Mouse (Mus musculus) cerebral cortex, adult 2 months (tissue): ENCODE results near the gene Sds.

Experiments
- WGBS: fragments of 180-500 bp; shearing (Covaris S2); methylation state at CpG from one replicate; pipeline ENCODE4 v1.1.7; 2018; 5-methylcytosine and 5-hydroxymethylcytosine counted together

Gene Sds

DNA sequence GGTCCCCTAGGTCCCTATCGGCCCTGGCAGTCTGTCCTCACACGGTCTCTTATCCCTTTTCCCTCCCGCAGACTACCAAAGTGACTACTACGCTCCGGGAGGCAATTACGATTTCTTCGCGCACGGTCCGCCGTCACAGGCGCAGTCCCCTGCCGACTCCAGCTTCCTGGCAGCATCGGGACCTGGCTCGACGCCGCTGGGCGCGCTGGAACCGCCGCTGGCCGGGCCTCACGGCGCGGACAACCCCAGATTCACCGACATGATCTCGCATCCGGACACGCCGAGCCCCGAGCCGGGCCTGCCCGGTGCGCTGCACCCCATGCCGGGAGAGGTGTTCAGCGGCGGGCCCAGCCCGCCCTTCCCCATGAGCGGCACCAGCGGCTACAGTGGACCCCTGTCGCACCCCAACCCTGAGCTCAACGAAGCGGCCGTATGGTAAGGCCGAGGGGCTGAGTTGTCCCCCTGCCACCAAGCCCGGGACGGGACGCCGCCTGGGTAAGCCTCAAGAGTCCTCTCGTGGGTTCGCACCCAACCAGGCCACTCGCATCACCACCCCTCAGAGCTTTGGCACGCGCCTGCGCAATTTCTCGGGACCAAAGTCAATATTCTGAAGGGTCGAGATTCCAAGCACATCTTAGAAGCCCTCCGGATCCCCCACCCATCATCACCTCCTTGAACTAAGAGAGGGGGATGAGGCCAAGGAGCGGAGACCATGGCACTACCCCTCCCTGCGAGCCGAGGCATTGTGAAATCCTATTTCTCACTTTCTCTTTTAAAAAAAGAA is 36.2 kb upstream of the Sds start:
- 11% methylated on average over 61 of the region's 61 CpGs for WGBS

DNA sequence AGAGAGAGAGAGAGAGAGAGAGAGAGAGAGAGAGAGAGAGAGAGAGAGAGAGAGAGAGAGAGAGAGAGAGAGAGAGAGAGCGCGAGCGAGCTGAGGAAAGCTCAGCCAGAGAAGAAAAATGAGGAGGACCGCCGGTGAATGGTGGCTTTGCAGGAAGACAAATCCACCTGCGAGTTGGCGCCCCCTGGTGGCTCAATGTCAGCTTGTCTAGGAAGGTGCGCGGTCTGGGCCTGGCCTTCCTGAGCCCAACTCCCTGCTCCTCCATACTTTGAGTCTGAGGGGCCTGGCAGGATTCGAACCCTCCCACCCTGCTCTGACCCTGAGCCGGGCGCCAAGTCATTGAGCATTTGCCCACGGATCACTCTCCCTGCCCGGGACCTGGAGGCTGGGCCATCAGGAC is 35.6 kb upstream of the Sds start:
- WGBS = 12% methylated on average over 14 of the region's 14 CpGs

- WGBS = 67% methylated on average over 13 of the region's 13 CpGs
Measured at GRCm38 (mm10) chr5:120447305-120447704, 29.0 kb upstream of the Sds start.

DNA sequence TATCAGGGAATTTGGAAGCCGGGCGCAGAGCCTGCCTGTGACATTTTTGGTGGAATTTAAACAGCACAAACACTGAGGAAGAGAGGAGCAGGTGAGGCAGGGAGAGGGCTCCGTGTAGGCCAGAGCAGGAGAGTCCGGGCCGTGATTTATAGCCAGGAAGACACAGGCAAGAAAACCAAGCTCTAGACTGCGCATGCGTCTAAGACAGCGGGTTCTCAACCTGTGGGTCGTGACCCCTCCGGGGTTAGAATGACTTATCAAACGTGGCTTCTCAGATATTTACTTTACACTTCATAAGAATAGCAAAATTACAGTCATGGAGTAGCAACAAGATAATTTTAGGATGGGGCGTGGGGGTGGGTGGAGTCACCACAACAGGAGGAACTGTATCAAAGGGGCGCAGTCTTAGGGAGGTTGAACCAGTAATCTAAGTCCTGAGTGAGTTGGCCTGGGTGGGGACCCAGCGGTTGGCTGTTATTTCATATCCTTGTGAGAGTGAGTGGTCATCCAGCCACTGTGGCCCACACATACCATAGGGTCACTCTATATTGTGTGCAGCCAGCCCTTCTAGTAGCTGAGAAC is 21.5 kb upstream of the Sds start:
- 84% methylated on average over 14 of the region's 14 CpGs for WGBS

DNA sequence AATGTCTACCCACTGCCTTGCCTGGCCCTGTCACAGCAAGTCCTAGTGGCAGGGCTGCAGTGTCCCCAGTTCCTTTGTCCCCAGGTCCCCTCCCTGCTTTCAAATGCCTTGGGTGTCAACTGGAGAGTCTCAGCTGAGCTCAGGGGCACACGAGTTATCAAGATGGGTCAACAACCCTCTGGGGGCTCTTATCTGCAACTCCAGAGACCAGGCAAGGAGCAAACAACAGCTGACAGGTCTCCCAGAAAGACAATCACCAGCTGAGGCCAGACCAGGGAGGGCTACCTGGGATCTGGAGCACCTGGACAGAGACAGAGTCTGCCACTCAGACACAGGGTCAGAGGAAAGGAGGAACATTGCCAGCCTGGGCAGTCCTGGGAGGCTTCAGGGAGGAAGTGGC is 20.1 kb upstream of the Sds start:
- 64% methylated on average over 1 of the region's 1 CpGs for WGBS

GRCm38 (mm10) chr5:120456841-120457554 is 19.3 kb upstream of the Sds start:
- 56% methylated on average over 7 of the region's 7 CpGs for WGBS

- WGBS = 12% methylated on average over 9 of the region's 9 CpGs
Measured at GRCm38 (mm10) chr5:120457628-120458027, 18.7 kb upstream of the Sds start.

- WGBS = 84% methylated on average over 10 of the region's 10 CpGs
Measured at GRCm38 (mm10) chr5:120459133-120459532, 17.2 kb upstream of the Sds start.

- 75% methylated on average over 15 of the region's 15 CpGs for WGBS
Measured at GRCm38 (mm10) chr5:120461902-120462301, 14.4 kb upstream of the Sds start.

GRCm38 (mm10) chr5:120464321-120464720 is 12.0 kb upstream of the Sds start:
- WGBS = 80% methylated on average over 4 of the region's 4 CpGs

DNA sequence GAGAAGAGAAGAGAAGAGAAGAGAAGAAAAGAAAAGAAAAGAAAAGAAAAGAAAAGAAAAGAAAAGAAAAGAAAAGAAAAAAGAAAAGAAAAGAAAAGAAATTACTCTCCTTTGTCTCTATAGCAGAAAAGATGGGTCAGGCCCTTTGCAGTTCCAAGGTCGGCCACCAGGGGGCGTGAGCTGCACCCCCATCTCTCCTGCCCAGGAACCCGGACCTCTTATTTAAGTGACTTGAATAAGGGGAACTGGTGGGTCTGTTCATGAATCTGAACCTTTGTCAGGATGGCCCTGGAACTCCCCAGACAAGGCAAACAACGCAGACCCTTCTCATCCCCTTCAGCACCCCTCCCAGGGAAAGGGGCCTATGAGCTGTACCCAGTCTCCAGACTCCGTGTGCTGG is 11.3 kb upstream of the Sds start:
- WGBS = 37% methylated on average over 5 of the region's 5 CpGs

DNA sequence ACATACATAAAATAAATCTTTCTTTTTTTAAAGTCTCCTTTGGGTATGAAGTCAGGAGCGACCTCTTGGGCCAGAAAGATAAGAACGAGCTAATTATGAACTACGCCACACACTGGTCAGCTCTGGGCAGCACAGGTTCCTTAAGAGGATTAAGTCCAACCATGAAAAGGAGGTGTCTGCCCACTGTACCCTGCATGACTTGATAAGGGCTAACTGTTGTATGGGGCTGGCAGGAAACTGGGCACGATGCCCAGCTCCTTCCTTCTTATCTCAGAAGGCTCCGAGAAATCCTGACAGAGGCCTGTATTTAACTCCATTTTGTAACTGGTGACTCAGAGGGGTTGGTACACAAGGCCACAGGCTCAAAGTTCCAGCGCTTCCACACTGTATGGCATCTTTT is 10.5 kb upstream of the Sds start:
- 65% methylated on average over 6 of the region's 6 CpGs for WGBS

GRCm38 (mm10) chr5:120467026-120467425 is 9.3 kb upstream of the Sds start:
- WGBS = 32% methylated on average over 4 of the region's 4 CpGs

GRCm38 (mm10) chr5:120468336-120468735 is 8.0 kb upstream of the Sds start:
- 86% methylated on average over 5 of the region's 5 CpGs for WGBS

- 90% methylated on average over 6 of the region's 6 CpGs for WGBS
Measured at GRCm38 (mm10) chr5:120468830-120469229, 7.5 kb upstream of the Sds start.

DNA sequence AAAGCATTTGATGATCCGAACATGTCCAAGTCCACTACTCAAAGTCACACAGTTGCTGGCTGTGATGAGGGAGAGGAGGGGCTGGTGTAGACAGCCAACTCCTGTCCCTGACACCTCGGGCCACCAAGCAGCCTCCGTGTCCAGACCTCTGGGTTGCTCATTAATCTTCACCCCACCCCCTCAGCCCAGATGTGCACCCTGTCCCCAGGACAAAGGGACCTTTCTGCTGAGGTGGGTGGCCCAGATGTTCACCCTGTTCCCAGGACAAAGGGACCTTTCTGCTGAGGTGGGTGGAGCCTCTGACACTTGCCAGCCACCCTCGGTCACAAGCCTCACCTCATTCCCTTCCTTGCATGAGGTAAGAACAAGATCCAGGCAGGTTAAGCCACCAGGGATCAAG is 4.8 kb upstream of the Sds start:
- 60% methylated on average over 4 of the region's 4 CpGs for WGBS

- WGBS = 86% methylated on average over 8 of the region's 8 CpGs
Measured at GRCm38 (mm10) chr5:120472770-120473169, 3.6 kb upstream of the Sds start, which contains the start of gene Sdsl. Gene Sdsl, minus strand, starts transcription at chr5:120472810.

DNA sequence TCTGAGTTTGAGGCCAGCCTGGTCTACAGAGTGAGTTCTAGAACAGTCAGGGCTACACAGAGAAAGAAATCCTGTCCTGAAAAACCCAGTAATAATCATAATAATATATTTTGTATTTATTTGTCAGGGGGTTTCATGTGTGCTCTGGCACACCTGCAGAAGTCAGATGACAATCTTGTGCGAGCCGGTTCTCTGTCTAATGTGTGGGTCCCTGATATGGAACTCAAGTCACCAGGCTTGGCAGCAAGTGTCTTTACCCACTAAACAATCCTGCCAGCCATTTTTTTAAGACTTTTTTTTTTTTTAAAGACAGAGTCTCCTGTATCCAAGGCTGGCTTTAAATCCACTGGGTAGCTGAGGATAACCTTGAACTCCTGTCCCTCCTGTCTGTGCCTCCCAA is 3.0 kb upstream of the Sds start:
- WGBS = 96% methylated on average over 2 of the region's 2 CpGs

DNA sequence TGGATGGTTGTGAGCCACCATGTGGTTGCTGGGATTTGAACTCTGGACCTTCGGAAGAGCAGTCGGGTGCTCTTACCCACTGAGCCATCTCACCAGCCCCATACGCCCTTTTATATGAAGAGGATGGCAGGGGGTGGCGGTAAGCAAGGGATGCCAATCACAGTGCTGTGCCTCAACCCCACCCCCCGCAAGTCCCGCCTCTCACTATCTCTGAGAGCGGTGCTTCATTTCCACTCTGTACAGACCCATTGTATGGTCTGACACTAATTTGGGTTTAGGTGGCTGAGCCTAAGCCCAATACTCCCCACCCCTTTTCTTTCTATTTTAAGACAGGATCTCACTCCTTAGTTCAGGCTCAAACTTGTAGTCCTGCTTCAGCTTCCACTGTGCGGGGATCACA is 465 bp upstream of the Sds start:
- 62% methylated on average over 8 of the region's 8 CpGs for WGBS

DNA sequence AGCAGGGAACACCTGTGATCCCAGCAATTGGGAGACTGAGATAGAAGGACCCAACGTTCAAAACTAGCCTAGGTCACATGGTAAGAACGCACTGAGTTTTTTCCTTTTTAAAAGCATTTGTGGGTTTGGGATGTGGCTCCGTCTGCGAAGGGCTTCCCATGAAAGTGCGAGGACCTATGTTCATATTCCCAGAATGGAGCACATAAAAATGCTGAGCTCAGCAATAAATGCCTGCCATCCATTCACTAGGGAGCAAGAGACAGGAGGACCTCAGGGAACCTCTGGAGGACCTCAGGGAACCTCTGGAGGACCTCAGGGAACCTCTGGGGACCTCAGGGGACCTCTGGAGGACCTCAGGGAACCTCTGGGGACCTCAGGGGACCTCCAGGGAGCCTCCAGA is 1.7 kb downstream of the Sds start:
- 89% methylated on average over 5 of the region's 5 CpGs for WGBS

DNA sequence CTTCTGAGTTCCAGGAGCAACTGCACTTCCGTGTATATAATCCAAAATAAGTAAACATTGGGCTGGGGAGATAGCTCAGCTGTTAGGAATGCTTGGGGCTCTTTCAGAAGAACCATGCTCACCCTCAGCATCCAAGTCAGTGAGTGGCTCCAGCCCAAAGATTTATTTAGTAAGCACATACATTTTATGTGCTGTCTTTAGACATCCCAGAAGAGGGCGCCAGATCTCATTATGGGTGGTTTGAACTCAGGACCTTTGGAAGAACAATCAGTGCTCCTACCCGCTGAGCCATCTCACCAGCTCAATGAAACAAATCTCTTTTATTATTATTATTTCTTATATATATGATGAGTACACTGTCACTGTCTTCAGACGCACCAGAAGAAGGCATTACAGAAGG is 3.2 kb downstream of the Sds start:
- WGBS = 71% methylated on average over 4 of the region's 4 CpGs

DNA sequence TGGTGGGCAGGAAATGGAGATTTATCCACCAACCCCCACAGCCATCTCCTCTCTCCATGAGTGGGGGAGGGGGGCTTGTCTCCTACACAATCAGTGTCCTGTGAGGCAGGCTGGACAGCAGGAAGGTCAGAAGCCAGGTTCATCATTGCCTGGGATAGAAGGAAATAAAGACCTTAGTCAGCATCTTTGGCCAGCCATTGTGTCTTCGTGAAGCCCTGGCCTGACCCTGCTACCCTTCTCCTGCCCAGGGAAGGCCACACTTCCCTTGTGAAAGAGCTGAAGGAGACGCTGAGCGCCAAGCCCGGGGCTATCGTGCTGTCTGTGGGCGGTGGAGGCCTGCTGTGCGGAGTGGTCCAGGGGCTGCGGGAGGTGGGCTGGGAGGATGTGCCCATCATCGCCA is 4.9 kb downstream of the Sds start:
- WGBS = 43% methylated on average over 9 of the region's 9 CpGs

- 83% methylated on average over 19 of the region's 19 CpGs for WGBS
Measured at GRCm38 (mm10) chr5:120483399-120483798, 7.1 kb downstream of the Sds start.
